Mouse (Mus musculus) kidney, adult 18-20 months (tissue): ENCODE results near the gene S100a8.

ENCODE experiments used
- DNase-seq: peaks from one replicate; pipeline ENCODE4 v3.0.0; 2021

Gene S100a8

GRCm38 (mm10) chr3:90683929-90684328 lies 15.2 kb downstream of the S100a8 start:
- DNase-seq: no peak

DNA sequence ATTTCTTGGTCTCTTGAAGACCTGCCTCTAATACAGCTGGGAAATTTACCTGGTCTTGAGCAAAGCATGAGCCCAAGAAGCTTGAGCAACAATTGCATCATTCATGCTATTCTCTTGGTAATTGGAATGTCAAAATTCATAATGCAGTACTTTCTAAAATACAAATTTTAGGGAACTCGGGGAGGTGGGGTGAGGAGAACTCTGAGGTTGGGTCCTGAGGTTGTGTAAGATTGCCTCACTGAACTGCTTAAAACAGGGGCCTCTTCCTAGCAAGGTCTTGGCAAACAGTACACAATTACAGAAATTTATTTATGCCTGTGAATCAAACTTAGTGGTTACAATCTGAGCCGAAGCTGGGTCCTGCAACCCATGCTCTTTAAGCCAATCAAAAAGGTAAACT lies 18.1 kb downstream of the S100a8 start:
- no peak for DNase-seq

DNA sequence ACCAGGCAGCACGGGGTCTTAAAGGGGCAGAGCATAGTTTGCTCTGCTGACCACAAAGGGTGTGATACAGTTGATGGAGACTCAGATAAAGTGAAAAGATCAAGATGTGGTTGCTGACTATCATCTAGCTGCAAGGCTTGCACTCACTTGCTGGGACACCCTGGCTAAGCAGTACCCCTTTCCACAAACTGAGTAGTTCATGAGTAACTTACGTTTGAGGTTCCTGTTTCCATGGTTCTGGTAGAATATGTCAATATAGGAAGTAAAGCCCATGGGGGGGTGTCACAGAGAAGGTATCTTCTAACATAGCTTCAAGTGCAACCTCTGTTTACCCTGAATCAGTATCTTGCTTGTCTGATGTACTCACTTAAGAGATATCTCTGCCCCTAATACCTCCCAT lies 24.7 kb downstream of the S100a8 start:
- no peak for DNase-seq

- no peak for DNase-seq
Observed at GRCm38 (mm10) chr3:90695613-90696012, 26.8 kb downstream of the S100a8 start, which contains the start of gene S100a9. Gene S100a9, minus strand, starts transcription at chr3:90695721.

DNA sequence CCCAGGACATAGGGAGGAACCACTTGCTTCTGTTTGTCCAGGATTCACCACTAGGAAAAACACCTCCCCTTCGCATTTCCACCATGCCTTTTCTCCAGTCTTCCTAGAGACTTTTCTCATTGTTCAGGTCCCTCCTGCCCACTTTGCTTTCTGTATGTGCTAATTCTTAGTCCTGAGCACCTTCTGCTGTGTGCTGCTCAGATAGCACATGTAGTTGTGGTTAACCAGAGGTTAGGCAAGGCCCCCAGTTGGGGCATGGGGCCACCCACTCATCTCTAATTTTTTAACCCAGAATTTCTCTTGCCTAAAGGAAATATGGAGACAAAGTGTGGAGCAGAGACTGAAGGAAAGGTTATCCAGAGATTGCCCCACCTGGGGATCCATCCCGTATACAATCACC lies 33.5 kb downstream of the S100a8 start:
- no peak for DNase-seq

DNA sequence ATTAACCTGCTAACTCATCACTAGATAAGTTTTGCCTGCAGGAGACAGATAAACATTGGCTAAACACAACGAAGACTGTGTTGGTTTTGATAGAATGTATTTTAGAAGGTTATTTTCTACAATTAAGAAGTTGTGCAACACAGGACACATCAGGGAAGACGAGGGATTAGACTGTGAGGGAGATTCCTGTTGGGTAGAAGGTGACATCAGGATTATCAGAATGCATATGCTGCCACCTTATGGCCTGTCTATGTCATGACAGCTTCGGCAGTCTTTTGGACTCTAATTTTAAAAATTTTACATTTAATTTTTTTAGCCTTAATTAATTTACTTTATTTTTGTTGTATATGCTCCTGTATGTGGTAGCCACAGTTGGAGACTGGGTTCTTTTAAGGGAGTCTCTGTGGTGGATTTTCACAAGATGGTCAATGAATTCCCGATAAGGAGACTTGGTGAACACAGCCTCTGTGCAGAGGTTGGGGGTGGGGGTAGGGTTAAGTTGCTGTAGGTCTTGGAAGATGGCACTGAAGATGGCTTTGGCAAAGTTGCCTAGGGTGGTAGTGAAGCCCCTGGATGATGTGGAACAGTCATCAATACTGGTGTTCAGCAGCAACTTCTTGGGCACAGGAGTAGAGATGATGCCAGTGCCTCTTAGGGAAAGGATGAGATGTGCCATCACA lies 39.9 kb downstream of the S100a8 start:
- DNase-seq: no peak

GRCm38 (mm10) chr3:90709591-90710460 lies 41.0 kb downstream of the S100a8 start:
- DNase-seq: peak; percentile 85
